Mouse (Mus musculus): ENCODE data around the gene Cbx4.

The Cbx4 gene

DNA sequence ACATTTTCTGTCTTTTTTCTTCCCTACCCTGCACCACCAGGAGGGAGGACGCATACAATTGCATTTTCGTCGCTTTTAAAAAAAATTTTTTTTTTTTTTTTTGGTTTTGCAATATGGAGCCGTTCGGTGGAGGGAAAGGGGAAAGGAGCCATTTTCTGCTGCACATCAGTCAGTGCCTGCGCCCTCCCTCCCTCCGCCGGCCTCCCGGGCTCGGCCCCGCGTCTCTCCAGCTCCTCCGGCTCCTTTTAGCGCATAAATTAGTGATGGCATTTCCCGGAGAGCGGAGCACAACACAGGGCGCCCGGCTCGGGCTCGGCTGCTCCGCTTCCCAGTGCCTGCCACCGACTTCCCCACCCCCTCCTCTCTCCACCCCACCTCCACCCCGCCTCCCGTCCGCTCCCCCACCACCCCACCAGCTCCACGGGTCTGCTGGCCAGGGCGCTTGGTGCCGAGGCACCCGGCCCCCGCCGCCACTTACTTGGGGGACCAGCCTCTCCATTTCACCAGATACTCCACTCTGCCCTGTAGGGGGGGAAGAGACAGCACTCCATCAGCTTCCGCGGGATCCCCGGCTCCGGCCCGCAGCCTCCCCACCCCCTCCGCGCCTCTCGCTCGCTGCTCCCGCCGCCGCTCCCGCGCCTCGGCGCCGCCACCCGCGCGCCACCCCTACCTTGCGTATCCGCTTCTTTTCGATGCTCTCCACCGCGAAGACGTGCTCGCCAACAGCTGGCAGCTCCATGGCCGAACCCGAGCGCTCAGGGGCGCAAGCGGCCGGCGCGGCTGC, 550 bp downstream of the Cbx4 start:
- in situ Hi-C loops (cut with MboI, MseI) = loop anchor here in 1 of 2 experiments (5.0 kb wide), 2 partner anchors 33 to 77 kb away; no protein-coding TSS in a partner anchor

GRCm38 (mm10) chr11:119084446-119085278, 1.4 kb downstream of the Cbx4 start:
- in situ Hi-C loops (cut with MboI, MseI) = loop anchor here in 1 of 2 experiments (5.0 kb wide), 2 partner anchors 32 to 78 kb away; no protein-coding TSS in a partner anchor

GRCm38 (mm10) chr11:119083724-119084445, 2.1 kb downstream of the Cbx4 start:
- in situ Hi-C loops (cut with MboI, MseI) = no loop called here

GRCm38 (mm10) chr11:119082638-119083599, 3.1 kb downstream of the Cbx4 start:
- in situ Hi-C loops (cut with MboI, MseI) = no loop called here

GRCm38 (mm10) chr11:119081839-119082637, 4.0 kb downstream of the Cbx4 start:
- in situ Hi-C loops (cut with MboI, MseI) = no loop called here

GRCm38 (mm10) chr11:119081148-119081838, 4.7 kb downstream of the Cbx4 start:
- in situ Hi-C loops (cut with MboI, MseI) = no loop called here

GRCm38 (mm10) chr11:119080461-119081147, 5.4 kb downstream of the Cbx4 start:
- in situ Hi-C loops (cut with MboI, MseI) = no loop called here

DNA sequence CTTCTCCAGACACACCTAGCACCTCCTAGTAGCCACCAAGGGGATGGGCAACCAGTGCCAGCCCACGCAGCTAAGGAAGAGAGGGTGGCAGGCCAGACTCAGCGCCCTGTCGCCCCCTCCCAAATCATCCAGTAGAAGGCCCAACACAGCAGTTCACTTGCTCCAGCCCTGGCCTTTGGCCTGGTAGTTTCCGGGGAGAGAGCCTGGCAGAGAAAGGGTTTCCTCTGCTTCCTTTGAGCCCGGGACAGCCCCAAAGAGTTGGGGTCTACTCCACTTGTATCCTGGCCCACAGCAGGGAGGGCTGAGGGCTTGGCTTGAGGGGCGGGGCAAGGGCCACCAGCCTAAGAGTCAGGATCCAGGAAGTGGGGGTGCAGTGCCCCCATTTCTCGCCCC, 6.6 kb downstream of the Cbx4 start:
- in situ Hi-C loops (cut with MboI, MseI) = no loop called here

GRCm38 (mm10) chr11:119078691-119079444, 7.2 kb downstream of the Cbx4 start:
- in situ Hi-C loops (cut with MboI, MseI) = no loop called here

GRCm38 (mm10) chr11:119077755-119078154, 8.3 kb downstream of the Cbx4 start:
- in situ Hi-C loops (cut with MboI, MseI) = no loop called here

- in situ Hi-C loops (cut with MboI, MseI) = no loop called here
These were observed 10.2 kb downstream of the Cbx4 start for GRCm38 (mm10) chr11:119075805-119076204.

- in situ Hi-C loops (cut with MboI, MseI) = no loop called here
These were observed 12.1 kb downstream of the Cbx4 start for GRCm38 (mm10) chr11:119073876-119074433.

DNA sequence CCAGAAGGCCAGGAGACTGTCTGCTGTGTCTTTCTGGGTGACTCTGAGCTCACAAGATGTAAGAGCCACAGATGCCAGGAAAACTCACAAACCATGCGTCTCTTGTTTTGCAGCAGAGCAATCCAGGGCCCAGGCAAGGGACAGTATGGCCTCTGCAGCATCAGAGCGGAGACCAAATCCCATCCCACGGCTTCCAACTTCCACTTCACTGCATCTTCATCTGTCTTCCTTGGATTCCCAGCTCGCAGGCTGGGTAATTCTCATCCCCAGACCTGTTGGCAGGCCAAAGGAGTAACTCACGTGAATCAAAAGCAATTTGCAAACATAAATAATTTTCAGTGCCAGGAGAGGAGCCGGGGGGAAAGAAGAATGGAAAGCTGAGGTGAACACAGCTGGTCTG, 13.0 kb downstream of the Cbx4 start:
- in situ Hi-C loops (cut with MboI, MseI) = no loop called here

DNA sequence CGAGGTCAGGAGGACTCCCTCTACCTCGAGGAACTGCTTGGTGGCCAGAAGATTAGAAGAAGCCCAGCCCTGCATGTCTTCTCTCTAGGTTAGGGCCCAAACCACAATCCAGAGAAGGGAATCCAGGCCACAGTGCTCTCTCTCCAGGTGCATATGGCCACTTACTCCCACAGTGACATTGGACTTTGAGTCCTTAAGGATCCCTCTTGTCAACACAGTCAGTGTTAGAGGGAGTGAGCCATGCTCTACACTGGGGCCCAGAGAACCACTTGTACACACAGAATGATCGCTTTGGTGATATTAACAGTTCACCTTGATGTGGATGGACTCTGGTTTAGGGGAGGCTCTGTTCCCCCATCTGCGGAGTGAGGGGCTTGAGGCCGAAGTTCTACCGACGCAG, 13.8 kb downstream of the Cbx4 start:
- in situ Hi-C loops (cut with MboI, MseI) = no loop called here

DNA sequence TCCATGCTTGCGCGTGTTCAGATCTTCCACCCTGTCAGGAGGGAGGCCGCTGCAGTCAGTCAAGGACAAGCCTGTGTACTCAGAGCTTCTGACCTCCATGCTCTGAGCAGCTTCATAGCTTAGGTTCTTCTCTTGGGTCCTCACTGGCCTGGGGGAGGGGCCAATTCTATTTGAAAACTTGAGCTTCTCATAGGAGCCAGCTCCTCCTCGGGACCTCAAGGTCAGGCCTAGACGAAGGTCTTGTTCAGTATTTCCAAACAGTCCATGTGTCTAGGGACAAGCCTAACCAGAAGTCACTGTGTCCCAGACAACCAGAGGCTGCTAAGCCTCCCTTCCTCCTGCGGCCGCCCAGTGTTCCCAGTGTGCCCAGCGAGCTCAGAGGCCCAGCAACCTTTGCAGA, 19.2 kb downstream of the Cbx4 start:
- in situ Hi-C loops (cut with MboI, MseI) = no loop called here

DNA sequence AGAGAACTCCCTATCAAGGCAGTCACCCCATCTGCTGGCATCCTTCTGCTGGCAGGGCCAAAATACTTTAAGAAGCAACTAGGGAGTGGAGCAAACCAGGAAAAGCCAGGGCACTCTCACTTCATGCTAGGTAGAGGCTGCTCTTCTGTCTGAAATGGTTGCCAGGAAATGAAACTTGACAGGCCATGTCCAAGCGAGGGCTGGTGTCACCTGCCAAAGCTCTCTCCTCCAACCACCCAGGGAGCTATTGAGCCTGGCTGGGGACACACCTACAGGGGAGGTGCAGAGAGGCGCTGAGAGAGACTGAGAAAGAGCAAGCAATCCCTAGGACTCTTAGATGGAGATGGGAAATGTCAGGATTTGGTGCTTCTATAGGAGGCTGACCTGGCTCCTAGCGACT, 26.8 kb downstream of the Cbx4 start:
- in situ Hi-C loops (cut with MboI, MseI) = no loop called here

All from T-helper 17 cell (primary cell).